Mouse (Mus musculus): ENCODE data around the gene Klf16. TPM values are rescaled to one million over a fixed set of nuclear protein-coding genes. Genes with fewer than 3 reads are reported as not detected.

The Klf16 gene
- total RNA-seq (2014; fragmentation: Nextera tagmentation) (21.0 and 24.9 TPM in 2 replicates), total RNA-seq (2017) (7.2 and 14.6 TPM in 2 replicates)

DNA sequence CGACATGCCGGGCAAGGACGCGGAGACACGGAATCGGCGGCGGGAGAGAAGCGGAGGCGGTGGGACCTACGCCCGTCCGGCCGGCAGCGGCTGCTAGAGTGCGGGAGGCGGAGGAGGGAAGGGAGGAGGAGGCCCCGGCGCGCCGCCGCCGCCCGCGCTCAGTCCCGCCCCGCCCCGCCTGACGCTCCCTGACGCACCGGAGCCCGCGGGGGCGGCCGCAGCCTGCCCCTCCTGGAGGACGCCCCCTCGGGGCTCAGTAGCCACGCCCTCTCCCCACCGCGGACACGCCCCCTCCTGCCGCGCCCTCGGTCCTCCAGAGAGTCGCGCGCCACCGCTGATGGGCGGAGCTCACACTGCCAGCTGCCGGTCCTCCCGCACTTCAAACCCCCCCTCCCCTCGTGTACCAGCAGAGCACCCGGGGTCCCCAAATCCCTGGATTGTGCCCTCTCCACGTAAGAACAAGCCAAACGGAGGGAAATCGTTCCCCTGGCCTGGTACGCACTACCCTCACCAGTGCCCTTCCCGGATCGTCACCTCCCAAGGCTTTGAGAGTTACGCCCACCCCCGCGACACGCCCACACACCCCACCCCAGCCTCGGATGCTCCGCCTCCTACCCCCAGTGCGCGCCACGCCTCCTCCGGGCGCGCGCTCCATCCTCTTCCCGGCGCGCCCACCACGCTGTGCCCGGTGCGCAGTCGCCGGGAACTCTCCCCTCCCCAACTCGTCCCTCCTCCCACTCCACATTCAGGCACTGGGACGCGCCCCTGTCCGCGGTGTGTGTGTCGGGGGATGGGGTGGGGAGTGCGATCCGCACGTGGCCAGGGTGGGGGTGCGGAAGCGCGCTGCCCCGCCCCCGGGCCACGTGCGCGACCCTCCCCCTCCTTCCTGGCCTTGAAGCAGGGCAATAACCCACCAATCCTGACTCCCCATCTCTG is at the start of gene Klf16:
Gene Klf16, minus strand, starts transcription at position 127 of the 936 bp plus-strand sequence.
- ATAC-seq (replicated peaks; ENCODE audit: low FRiP score, low TSS enrichment, poor library complexity, severe bottlenecking): peak; percentile 49

DNA sequence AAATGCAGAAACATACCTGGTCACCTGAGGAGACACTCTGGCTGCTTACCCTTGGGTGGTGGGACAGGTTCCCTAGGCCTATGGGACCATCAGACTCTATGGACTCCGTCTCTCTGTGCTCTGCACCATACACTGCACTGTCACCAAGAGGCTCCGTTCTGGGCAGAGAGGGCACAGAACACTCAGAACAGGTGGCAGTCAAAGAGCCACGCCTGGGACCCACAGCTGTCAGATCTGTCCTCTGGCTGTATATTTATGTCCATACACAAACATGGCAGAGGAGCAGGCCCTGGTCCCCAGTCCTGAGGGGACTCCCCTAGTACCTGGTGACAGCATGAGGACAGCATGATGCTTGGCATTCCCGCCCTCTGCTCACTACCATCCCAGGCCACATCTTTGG is 48.6 kb upstream of the Klf16 start:
- no peak for ATAC-seq (replicated peaks; ENCODE audit: low FRiP score, low TSS enrichment, poor library complexity, severe bottlenecking)

- ATAC-seq (replicated peaks; ENCODE audit: low FRiP score, low TSS enrichment, poor library complexity, severe bottlenecking): 0 out of 2 replicates have a peak, but pooled peaks have one; percentile 11
Measured at GRCm38 (mm10) chr10:80623457-80624191, 46.5 kb upstream of the Klf16 start.

- ATAC-seq (replicated peaks; ENCODE audit: low FRiP score, low TSS enrichment, poor library complexity, severe bottlenecking): no peak
Measured at GRCm38 (mm10) chr10:80622661-80623456, 45.7 kb upstream of the Klf16 start, which contains the start of gene Csnk1g2. Gene Csnk1g2 (plus strand): TSS chr10:80622838.

DNA sequence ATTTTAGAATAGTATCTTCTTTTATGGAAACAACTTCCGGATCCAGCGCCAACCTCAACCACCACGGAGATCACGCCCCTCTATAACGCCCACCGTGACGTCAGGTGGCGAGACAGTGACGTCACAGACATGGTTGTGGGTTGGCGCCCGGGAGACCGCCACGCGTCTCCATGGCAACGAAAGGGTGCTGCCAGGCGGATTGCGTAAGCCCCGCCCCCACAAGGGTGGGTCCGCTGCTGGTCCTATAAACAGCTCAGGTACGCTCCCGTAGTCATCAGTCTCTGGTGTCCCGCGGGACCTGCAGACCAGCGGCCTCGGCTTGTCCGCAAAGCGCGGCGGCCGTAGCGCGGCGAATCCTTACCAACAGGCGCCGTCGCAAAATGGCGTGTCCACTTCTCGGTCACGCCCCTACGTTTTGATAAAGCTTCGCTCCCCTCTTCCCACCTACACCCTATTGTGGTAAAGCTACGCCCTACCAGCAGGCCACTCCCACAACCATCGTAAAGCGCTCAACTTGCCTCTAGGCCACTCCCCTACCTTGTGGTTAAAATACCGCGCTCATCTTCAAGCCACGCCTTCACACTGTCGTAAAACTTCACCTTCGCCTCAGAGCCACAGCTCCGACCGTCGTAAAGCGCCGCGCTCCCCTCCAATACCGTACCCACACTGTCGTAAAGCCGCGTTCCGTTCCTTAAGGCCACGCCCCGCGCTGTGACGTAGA is 45.0 kb upstream of the Klf16 start:
- ATAC-seq (replicated peaks; ENCODE audit: low FRiP score, low TSS enrichment, poor library complexity, severe bottlenecking): peak; percentile 88

DNA sequence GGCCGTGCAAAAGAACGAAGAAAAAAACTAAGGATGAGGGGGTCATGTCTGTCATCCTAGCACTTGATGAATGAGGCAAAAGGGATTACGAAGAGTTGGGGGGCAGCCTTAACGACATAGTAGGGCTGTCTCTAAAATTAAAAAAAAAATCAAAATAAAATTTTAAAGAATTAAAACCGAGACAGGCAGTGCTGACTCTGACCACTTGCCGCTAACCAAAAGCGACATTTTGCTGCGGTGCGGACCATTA is 44.5 kb upstream of the Klf16 start:
- no peak for ATAC-seq (replicated peaks; ENCODE audit: low FRiP score, low TSS enrichment, poor library complexity, severe bottlenecking)

- no peak for ATAC-seq (replicated peaks; ENCODE audit: low FRiP score, low TSS enrichment, poor library complexity, severe bottlenecking)
Measured at GRCm38 (mm10) chr10:80620796-80621689, 43.9 kb upstream of the Klf16 start.

- no peak for ATAC-seq (replicated peaks; ENCODE audit: low FRiP score, low TSS enrichment, poor library complexity, severe bottlenecking)
Measured at GRCm38 (mm10) chr10:80620365-80620764, 43.2 kb upstream of the Klf16 start.

- ATAC-seq (replicated peaks; ENCODE audit: low FRiP score, low TSS enrichment, poor library complexity, severe bottlenecking): no peak
Measured at GRCm38 (mm10) chr10:80619465-80620244, 42.5 kb upstream of the Klf16 start.

- ATAC-seq (replicated peaks; ENCODE audit: low FRiP score, low TSS enrichment, poor library complexity, severe bottlenecking): no peak
Measured at GRCm38 (mm10) chr10:80618181-80618580, 41.1 kb upstream of the Klf16 start.

- ATAC-seq (replicated peaks; ENCODE audit: low FRiP score, low TSS enrichment, poor library complexity, severe bottlenecking): no peak
Measured at GRCm38 (mm10) chr10:80614351-80614750, 37.2 kb upstream of the Klf16 start.

GRCm38 (mm10) chr10:80613821-80614220 is 36.7 kb upstream of the Klf16 start:
- ATAC-seq (replicated peaks; ENCODE audit: low FRiP score, low TSS enrichment, poor library complexity, severe bottlenecking): no peak

- no peak for ATAC-seq (replicated peaks; ENCODE audit: low FRiP score, low TSS enrichment, poor library complexity, severe bottlenecking)
Measured at GRCm38 (mm10) chr10:80611905-80612304, 34.8 kb upstream of the Klf16 start.

DNA sequence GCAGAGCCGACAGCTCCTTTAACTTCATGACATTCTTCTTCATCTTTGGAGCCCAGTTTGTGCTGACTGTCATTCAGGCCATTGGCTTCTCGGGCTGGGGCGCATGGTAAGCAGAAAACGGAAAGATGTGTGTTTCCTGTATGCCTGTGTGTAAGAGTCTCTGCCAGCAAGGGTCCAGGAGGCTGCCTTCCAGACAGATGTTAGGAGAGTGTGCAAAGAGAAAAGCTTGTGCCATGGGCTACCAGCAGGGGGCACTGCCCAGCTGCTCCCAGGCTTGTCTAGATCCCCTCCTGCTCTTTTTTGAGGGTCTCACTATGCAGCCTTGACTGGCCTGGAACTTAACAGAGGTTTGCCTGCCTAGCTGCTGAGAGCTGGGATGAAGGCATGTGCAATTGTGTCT is 33.9 kb upstream of the Klf16 start:
- ATAC-seq (replicated peaks; ENCODE audit: low FRiP score, low TSS enrichment, poor library complexity, severe bottlenecking): no peak

GRCm38 (mm10) chr10:80610116-80610785 is 33.1 kb upstream of the Klf16 start:
- no peak for ATAC-seq (replicated peaks; ENCODE audit: low FRiP score, low TSS enrichment, poor library complexity, severe bottlenecking)

DNA sequence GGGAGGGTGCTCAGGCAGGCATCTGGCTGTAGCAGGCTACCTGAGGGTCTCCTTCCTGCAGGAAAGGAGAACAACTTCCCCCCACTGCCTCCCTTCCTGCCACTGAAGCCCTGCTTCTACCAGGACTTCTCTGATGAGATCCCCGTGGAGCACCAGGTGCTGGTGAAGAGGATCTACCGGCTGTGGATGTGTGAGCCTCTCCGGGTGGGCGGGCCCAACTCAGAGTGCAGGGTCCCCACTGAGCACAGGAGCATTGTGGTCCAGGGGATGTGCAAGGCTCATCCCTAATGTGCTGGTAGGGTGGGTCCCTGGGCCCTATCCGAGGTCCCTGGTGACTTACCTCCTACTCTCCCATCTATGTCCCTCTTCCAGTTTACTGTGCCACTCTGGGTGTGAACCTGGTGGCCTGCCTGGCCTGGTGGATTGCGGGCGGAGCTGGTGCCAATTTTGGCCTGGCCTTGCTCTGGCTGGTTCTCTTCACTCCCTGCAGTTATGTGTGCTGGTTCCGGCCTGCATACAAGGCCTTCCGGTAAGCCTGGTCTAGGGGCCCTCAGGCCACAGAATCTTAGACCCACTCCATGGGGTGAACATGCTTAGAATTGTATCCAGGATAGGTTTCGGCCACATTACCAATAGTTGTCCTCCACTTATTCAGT is 32.3 kb upstream of the Klf16 start:
- ATAC-seq (replicated peaks; ENCODE audit: low FRiP score, low TSS enrichment, poor library complexity, severe bottlenecking): no peak

GRCm38 (mm10) chr10:80608435-80608834 is 31.3 kb upstream of the Klf16 start:
- no peak for ATAC-seq (replicated peaks; ENCODE audit: low FRiP score, low TSS enrichment, poor library complexity, severe bottlenecking)

All from megakaryocyte-erythroid progenitor cell, adult 5-6 weeks (primary cell).